Mouse (Mus musculus): ENCODE data around the gene R3hdm2. TPM values are rescaled to one million over a fixed set of nuclear protein-coding genes. Genes with fewer than 3 reads are reported as not detected.

Gene R3hdm2
- polyA plus RNA-seq, 1 experiment = 122 TPM

DNA sequence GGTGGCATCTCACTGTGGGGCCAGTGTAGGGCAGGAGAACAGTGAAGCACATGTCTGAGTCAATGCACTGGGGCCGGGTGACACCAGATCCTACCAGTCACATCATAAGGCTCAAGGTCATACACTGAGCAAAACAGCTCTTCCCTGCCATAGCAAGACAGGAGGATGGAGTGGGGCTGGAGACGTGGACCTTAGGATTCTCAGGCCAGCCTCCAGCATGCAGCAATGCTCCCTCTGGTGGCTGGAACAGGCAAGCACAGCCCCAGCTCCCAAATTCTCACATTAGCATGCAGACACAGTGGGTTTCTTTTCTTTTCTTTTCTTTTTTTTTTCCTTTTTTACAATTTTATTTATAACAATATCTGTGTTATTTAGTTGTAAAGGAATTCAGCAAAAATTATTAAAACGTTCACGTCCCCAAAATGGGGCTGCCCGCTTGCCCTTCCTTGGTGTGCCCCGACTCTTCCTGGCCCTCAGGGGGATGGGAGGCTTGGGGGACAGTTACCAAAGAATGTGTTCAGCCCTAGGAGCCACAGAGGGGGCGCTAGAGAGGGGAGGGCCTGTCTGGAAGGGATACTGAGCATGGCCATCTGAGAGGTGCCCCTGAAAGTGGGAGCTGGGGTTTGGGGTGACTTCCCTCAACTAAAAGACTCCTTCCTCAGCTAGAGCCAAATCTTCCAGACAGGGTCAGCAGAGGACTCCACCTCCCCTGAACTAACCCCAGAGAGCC is 157.9 kb downstream of the R3hdm2 start:
- TF ChIP-seq EP300 (IDR thresholded peaks at IDR 0.05; ENCODE audit: insufficient read depth, low read depth, low read length) = no peak
- peak; percentile 98 for TF ChIP-seq CTCF (IDR thresholded peaks at IDR 0.05; ENCODE audit: low read depth, low read length)
- H3K4me1 ChIP-seq (ENCODE audit: control insufficient read depth, insufficient read depth, low read length) = peaks cover 7% of the 10 kb centered on the region
- no peak overlapping the region for H3K4me3 ChIP-seq (ENCODE audit: low read depth, low read length)
- no peaks in the 10 kb centered on the region for H3K27me3 ChIP-seq (ENCODE audit: control insufficient read depth, insufficient read depth, low read length, poor library complexity, severe bottlenecking)
- no peak overlapping the region for H3K9ac ChIP-seq (ENCODE audit: low read depth, poor library complexity, severe bottlenecking)
- no peak overlapping the region for H3K27ac ChIP-seq (ENCODE audit: insufficient read depth, low read length)
- H3K36me3 ChIP-seq (ENCODE audit: control insufficient read depth, insufficient read depth, low read length, poor library complexity, severe bottlenecking) = no peaks in the 10 kb centered on the region
- no peaks in the 10 kb centered on the region for H3K9me3 ChIP-seq (replicated peaks; ENCODE audit: control insufficient read depth, insufficient read depth, low read length, poor library complexity, severe bottlenecking)

DNA sequence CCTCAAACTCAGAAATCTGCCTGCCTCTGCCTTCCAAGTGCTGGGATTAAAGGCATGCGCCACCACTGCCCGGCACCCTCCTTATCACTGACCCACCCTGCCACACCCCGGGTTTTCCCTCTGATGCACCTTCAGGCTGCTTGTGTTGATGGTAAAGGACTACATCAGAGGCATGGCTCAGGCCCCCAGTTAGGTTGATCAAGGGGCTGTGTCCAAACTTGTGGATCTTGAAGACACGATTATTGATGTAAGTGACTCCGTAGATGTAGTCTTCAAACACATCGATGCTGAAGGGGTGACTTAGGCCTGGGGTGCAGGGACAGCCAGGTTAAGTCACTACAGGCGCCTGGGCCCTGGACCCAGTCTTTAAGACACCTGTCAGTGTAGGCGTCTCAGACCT is 161.4 kb downstream of the R3hdm2 start:
- H3K27ac ChIP-seq (ENCODE audit: insufficient read depth, low read length) = no peak overlapping the region
- H3K9ac ChIP-seq (ENCODE audit: low read depth, poor library complexity, severe bottlenecking) = no peak overlapping the region
- no peaks in the 10 kb centered on the region for H3K9me3 ChIP-seq (replicated peaks; ENCODE audit: control insufficient read depth, insufficient read depth, low read length, poor library complexity, severe bottlenecking)
- H3K4me3 ChIP-seq (ENCODE audit: low read depth, low read length) = no peak overlapping the region
- TF ChIP-seq POLR2A (IDR thresholded peaks at IDR 0.05; ENCODE audit: insufficient read depth, low read length) (no peak), EP300 (IDR thresholded peaks at IDR 0.05; ENCODE audit: insufficient read depth, low read depth, low read length) (no peak), CTCF (IDR thresholded peaks at IDR 0.05; ENCODE audit: low read depth, low read length) (no peak)
- H3K4me1 ChIP-seq (ENCODE audit: control insufficient read depth, insufficient read depth, low read length) = peaks cover 4% of the 10 kb centered on the region
- H3K27me3 ChIP-seq (ENCODE audit: control insufficient read depth, insufficient read depth, low read length, poor library complexity, severe bottlenecking) = no peaks in the 10 kb centered on the region
- H3K36me3 ChIP-seq (ENCODE audit: control insufficient read depth, insufficient read depth, low read length, poor library complexity, severe bottlenecking) = no peaks in the 10 kb centered on the region

DNA sequence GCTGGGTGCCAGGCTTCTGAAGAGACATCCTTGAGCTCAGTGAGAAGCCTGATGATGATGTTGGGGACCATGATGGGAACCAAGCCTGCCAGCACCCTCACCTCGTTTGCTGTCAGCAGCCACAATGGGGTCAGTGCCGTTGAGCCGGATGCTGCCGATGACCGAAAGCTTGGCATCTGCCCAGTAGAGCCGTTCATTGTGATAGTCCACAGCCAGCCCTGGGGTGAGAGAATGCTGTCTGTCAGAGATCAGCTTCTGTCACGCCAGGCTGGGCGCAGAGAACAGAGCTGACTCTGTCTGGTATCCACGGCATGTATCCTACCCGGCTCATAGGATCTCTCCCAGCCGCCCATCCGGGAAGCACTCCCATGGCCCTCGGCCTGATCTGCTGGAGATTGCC is 162.0 kb downstream of the R3hdm2 start:
- TF ChIP-seq POLR2A (IDR thresholded peaks at IDR 0.05; ENCODE audit: insufficient read depth, low read length) (no peak), EP300 (IDR thresholded peaks at IDR 0.05; ENCODE audit: insufficient read depth, low read depth, low read length) (no peak), CTCF (IDR thresholded peaks at IDR 0.05; ENCODE audit: low read depth, low read length) (no peak)
- Histone ChIP-seq H3K36me3 (ENCODE audit: control insufficient read depth, insufficient read depth, low read length, poor library complexity, severe bottlenecking) (no peaks in the 10 kb centered on the region), H3K27ac (ENCODE audit: insufficient read depth, low read length) (no peak overlapping the region)

DNA sequence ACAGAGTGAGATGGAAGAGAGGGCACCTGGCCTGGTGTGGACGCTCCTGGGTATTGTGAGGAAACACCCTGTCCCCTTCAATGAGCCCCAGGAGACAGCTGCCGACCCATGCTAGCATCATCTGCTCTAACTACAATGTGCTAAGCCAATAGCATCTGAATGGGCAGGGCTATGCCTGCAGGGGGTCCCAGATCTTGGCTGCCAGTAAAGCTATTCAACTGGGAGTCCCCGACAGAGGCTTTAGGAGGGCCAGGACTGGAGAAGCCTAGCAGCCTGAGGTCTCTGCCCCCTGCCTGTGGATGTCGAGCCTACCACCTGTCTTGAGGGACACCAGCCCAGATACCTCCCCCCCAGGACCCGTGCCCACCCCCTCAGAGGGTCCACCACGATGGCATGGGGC is 162.6 kb downstream of the R3hdm2 start:
- no peaks in the 10 kb centered on the region for H3K36me3 ChIP-seq (ENCODE audit: control insufficient read depth, insufficient read depth, low read length, poor library complexity, severe bottlenecking)
- H3K9me3 ChIP-seq (replicated peaks; ENCODE audit: control insufficient read depth, insufficient read depth, low read length, poor library complexity, severe bottlenecking) = no peaks in the 10 kb centered on the region
- TF ChIP-seq POLR2A (IDR thresholded peaks at IDR 0.05; ENCODE audit: insufficient read depth, low read length) = no peak
- TF ChIP-seq EP300 (IDR thresholded peaks at IDR 0.05; ENCODE audit: insufficient read depth, low read depth, low read length) = no peak
- TF ChIP-seq CTCF (IDR thresholded peaks at IDR 0.05; ENCODE audit: low read depth, low read length) = no peak
- no peak overlapping the region for H3K4me3 ChIP-seq (ENCODE audit: low read depth, low read length)
- H3K27ac ChIP-seq (ENCODE audit: insufficient read depth, low read length) = no peak overlapping the region
- no peaks in the 10 kb centered on the region for H3K27me3 ChIP-seq (ENCODE audit: control insufficient read depth, insufficient read depth, low read length, poor library complexity, severe bottlenecking)
- no peak overlapping the region for H3K9ac ChIP-seq (ENCODE audit: low read depth, poor library complexity, severe bottlenecking)
- H3K4me1 ChIP-seq (ENCODE audit: control insufficient read depth, insufficient read depth, low read length) = peaks cover under 1% of the 10 kb centered on the region

More for the DNA sequence above, 162.0 kb downstream of the R3hdm2 start:
- peaks cover 4% of the 10 kb centered on the region for H3K4me1 ChIP-seq (ENCODE audit: control insufficient read depth, insufficient read depth, low read length)
- no peaks in the 10 kb centered on the region for H3K27me3 ChIP-seq (ENCODE audit: control insufficient read depth, insufficient read depth, low read length, poor library complexity, severe bottlenecking)
- no peak overlapping the region for H3K9ac ChIP-seq (ENCODE audit: low read depth, poor library complexity, severe bottlenecking)
- no peaks in the 10 kb centered on the region for H3K9me3 ChIP-seq (replicated peaks; ENCODE audit: control insufficient read depth, insufficient read depth, low read length, poor library complexity, severe bottlenecking)
- H3K4me3 ChIP-seq (ENCODE audit: low read depth, low read length) = no peak overlapping the region

DNA sequence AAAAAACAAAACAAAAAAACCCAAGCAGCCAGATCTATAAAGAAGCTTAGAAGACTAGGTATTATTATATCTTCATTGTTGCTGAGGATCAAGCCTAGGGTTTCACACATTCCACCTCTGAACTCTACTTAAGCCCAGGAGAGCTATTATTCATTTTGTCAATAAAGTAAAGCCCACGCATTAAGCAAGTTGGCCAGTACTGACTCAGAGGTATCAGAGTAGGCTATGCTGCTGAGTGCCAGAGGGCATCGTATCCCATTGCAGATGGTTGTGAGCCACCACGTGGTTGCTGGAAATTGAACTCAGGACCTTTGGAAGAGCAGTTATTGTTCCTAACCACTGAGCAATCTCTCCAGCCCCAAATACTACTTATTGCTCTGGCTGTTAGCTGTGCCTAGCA is 163.8 kb downstream of the R3hdm2 start:
- H3K4me1 ChIP-seq (ENCODE audit: control insufficient read depth, insufficient read depth, low read length) = no peaks in the 10 kb centered on the region
- H3K9me3 ChIP-seq (replicated peaks; ENCODE audit: control insufficient read depth, insufficient read depth, low read length, poor library complexity, severe bottlenecking) = no peaks in the 10 kb centered on the region
- no peak overlapping the region for H3K27ac ChIP-seq (ENCODE audit: insufficient read depth, low read length)
- no peak overlapping the region for H3K4me3 ChIP-seq (ENCODE audit: low read depth, low read length)
- no peaks in the 10 kb centered on the region for H3K36me3 ChIP-seq (ENCODE audit: control insufficient read depth, insufficient read depth, low read length, poor library complexity, severe bottlenecking)
- H3K27me3 ChIP-seq (ENCODE audit: control insufficient read depth, insufficient read depth, low read length, poor library complexity, severe bottlenecking) = no peaks in the 10 kb centered on the region
- no peak for TF ChIP-seq EP300 (IDR thresholded peaks at IDR 0.05; ENCODE audit: insufficient read depth, low read depth, low read length)
- no peak for TF ChIP-seq POLR2A (IDR thresholded peaks at IDR 0.05; ENCODE audit: insufficient read depth, low read length)
- TF ChIP-seq CTCF (IDR thresholded peaks at IDR 0.05; ENCODE audit: low read depth, low read length) = no peak
- H3K9ac ChIP-seq (ENCODE audit: low read depth, poor library complexity, severe bottlenecking) = no peak overlapping the region

DNA sequence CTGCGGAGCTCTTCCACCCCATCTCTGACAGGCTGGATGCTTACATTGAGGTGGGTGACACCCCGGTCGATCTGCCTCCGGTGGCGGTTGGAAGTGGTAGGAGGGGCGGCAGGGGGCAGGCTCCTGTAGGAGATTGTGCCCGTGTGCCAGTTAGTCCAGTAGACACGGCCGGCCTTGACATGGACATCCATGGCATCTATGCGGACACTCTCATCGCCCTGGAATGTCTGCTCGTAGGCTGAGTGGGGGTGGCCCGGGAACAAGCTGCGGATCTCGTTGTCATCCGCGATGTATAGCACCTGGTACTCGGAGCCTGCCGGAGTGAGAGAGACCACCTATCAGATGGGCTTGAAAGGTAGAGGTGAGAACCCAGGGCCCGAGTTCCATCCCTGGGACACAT is 164.2 kb downstream of the R3hdm2 start:
- Histone ChIP-seq H3K4me3 (ENCODE audit: low read depth, low read length) (no peak overlapping the region), H3K36me3 (ENCODE audit: control insufficient read depth, insufficient read depth, low read length, poor library complexity, severe bottlenecking) (no peaks in the 10 kb centered on the region), H3K4me1 (ENCODE audit: control insufficient read depth, insufficient read depth, low read length) (no peaks in the 10 kb centered on the region), H3K9me3 (replicated peaks; ENCODE audit: control insufficient read depth, insufficient read depth, low read length, poor library complexity, severe bottlenecking) (no peaks in the 10 kb centered on the region), H3K9ac (ENCODE audit: low read depth, poor library complexity, severe bottlenecking) (no peak overlapping the region), H3K27ac (ENCODE audit: insufficient read depth, low read length) (no peak overlapping the region), H3K27me3 (ENCODE audit: control insufficient read depth, insufficient read depth, low read length, poor library complexity, severe bottlenecking) (no peaks in the 10 kb centered on the region)
- TF ChIP-seq POLR2A (IDR thresholded peaks at IDR 0.05; ENCODE audit: insufficient read depth, low read length) (no peak), CTCF (IDR thresholded peaks at IDR 0.05; ENCODE audit: low read depth, low read length) (no peak), EP300 (IDR thresholded peaks at IDR 0.05; ENCODE audit: insufficient read depth, low read depth, low read length) (no peak)
